9 mouse cellular contexts compared by ENCODE assay signal in genomic region chr2:52756691-52757090, GRCm38 (mm10). TPM values are rescaled to one million over a fixed set of nuclear protein-coding genes. Genes with fewer than 3 reads are reported as not detected.
DNase-seq lines count a peak whose midpoint lies in the region; ATAC-seq and TF ChIP-seq lines count a peak whose summit lies in the region.
"Had no signal": no experiment of that assay in that cellular context is flagged by ENCODE, and none has a peak within 500 bp of the region (broad histone marks: within the 10 kb centered on the region; RNA-seq: fewer than 3 reads in every experiment).

No protein-coding gene starts in this region.

- no peaks in the 10 kb centered on the region for H3K27me3 ChIP-seq in kidney, embryonic 15.5 days
- no peaks in the 10 kb centered on the region for H3K27me3 ChIP-seq in MEL (ENCODE audit: control insufficient read depth in 1 of 2, insufficient read depth in 2 of 2, low read length in 2 of 2)
- H3K27me3 ChIP-seq: liver, embryonic 13.5 days had no signal

- H3K27ac ChIP-seq in kidney, embryonic 15.5 days = no peak overlapping the region
- H3K27ac ChIP-seq in MEL (ENCODE audit: control insufficient read depth, low read depth, low read length) = no peak overlapping the region
- H3K27ac ChIP-seq: liver, embryonic 13.5 days had no signal

- no peak for TF ChIP-seq POLR2A in MEL (IDR thresholded peaks at IDR 0.05; ENCODE audit: control insufficient read depth in 1 of 2, insufficient read depth in 1 of 2, low read depth in 1 of 2, low read length in 2 of 2, poor library complexity in 1 of 2)

- ATAC-seq in kidney, embryonic 15.5 days (replicated peaks; ENCODE audit: low FRiP score) = no peak

- H3K4me3 ChIP-seq in kidney, embryonic 15.5 days (replicated peaks) = no peak overlapping the region
- H3K4me3 ChIP-seq in MEL (ENCODE audit: control insufficient read depth in 1 of 2, insufficient read depth in 1 of 2, low read depth in 2 of 2, low read length in 2 of 2) = no peak overlapping the region
- H3K4me3 ChIP-seq: liver, embryonic 13.5 days had no signal

- TF ChIP-seq EP300 in MEL (IDR thresholded peaks at IDR 0.05; ENCODE audit: low read depth in 1 of 2, low read length in 2 of 2) = no peak

- H3K9ac ChIP-seq in kidney, embryonic 15.5 days = no peak overlapping the region
- H3K9ac ChIP-seq in MEL (ENCODE audit: control insufficient read depth, low read depth, low read length, poor library complexity, severe bottlenecking) = no peak overlapping the region
- H3K9ac ChIP-seq: liver, embryonic 13.5 days had no signal

- TF ChIP-seq RAD21 in MEL (IDR thresholded peaks at IDR 0.05; ENCODE audit: low read depth, low read length) = peak; percentile 96

- no peaks in the 10 kb centered on the region for H3K36me3 ChIP-seq in kidney, embryonic 15.5 days
- no peaks in the 10 kb centered on the region; a peak in 1 of 4 replicates for H3K36me3 ChIP-seq in MEL (ENCODE audit: control insufficient read depth in 1 of 2, insufficient read depth in 2 of 2, low read length in 2 of 2)
- H3K36me3 ChIP-seq: liver, embryonic 13.5 days had no signal

- WGBS in kidney, embryonic 15.5 days = 13% methylated on average over 3 of the region's 3 CpGs

- no peaks in the 10 kb centered on the region for H3K4me1 ChIP-seq in kidney, embryonic 15.5 days
- H3K4me1 ChIP-seq in MEL (ENCODE audit: control insufficient read depth in 1 of 2, insufficient read depth in 2 of 2, low read length in 2 of 2) = no peaks in the 10 kb centered on the region
- H3K4me1 ChIP-seq: liver, embryonic 13.5 days had no signal

- peak; percentile 43 for DNase-seq in adrenal gland, postnatal 14 days
- DNase-seq in adrenal gland, postnatal 4 days (ENCODE audit: low spot score in 2 of 2) = no peak
- peak; percentile 28 for DNase-seq in kidney, postnatal 14 days
- peak; percentile 69 for DNase-seq in MEL (ENCODE audit: low read depth, low spot score)
- DNase-seq in forelimb bud, embryonic 11.5 days (ENCODE audit: low read depth, low spot score) = peak; percentile 48
- peak; percentile 62 for DNase-seq in retina, postnatal 1 day
- DNase-seq in ovary, adult 18-20 months (ENCODE audit: low spot score) = no peak
- DNase-seq: liver, embryonic 13.5 days had no signal

- no peaks in the 10 kb centered on the region for H3K9me3 ChIP-seq in kidney, embryonic 15.5 days (replicated peaks)
- H3K9me3 ChIP-seq in MEL (replicated peaks; ENCODE audit: insufficient read depth, low read length) = no peaks in the 10 kb centered on the region
- H3K9me3 ChIP-seq: liver, embryonic 13.5 days had no signal

- TF ChIP-seq CTCF in MEL (IDR thresholded peaks at IDR 0.05 in 2 of 3, conservative IDR thresholded peaks at IDR 0.05 in 1 of 3; ENCODE audit: control insufficient read depth in 1 of 3, insufficient read depth in 1 of 3, low read depth in 2 of 3, low read length in 3 of 3, poor library complexity in 1 of 3, severe bottlenecking in 1 of 3) = peak; percentile 20 to 86 (median 74); a peak in 4 of 6 replicates

- no peaks in the 10 kb centered on the region for H3K79me2 ChIP-seq in MEL (ENCODE audit: control insufficient read depth, insufficient read depth, low read length, poor library complexity)

- no peak overlapping the region for H3K4me2 ChIP-seq in kidney, embryonic 15.5 days
- H3K4me2 ChIP-seq: liver, embryonic 13.5 days had no signal

TF ChIP-seq in MEL, 35 proteins besides CTCF, POLR2A, EP300 and RAD21:
- peak; percentile 70 for TF ChIP-seq SMC3 (IDR thresholded peaks at IDR 0.05; ENCODE audit: low read depth, low read length)
- no peak for TF ChIP-seq HCFC1 (IDR thresholded peaks at IDR 0.05; ENCODE audit: low read depth, low read length)
- TF ChIP-seq ZC3H11A (IDR thresholded peaks at IDR 0.05; ENCODE audit: low read depth, low read length) = peak; percentile 67
- TF ChIP-seq ZNF384 (IDR thresholded peaks at IDR 0.05; ENCODE audit: low read depth, low read length) = peak; percentile 34; the same call in 1 of the 2 replicates

RNA-seq across cellular contexts. Expression of gene Stam2, which starts 14.6 kb away (rescaled TPM):
- total RNA-seq in adrenal gland, postnatal 14 days (2021) = 30.0 and 31.1 TPM in 2 replicates
- 10 to 100 TPM; 38.5 TPM for total RNA-seq in adrenal gland, postnatal 4 days (2021)
- polyA plus RNA-seq in kidney, embryonic 15.5 days (2015; fragmentation: Nextera tagmentation; extraction: Ambion mirVana) = 34.9 and 37.5 TPM in 2 replicates
- 8.3 and 8.9 TPM in 2 replicates for total RNA-seq in MEL (2012; rRNA removed)
- polyA plus RNA-seq in MEL (2012; ENCODE audit: insufficient read depth in 1 of 2, insufficient read length in 2 of 2, low read depth in 1 of 2, low replicate concordance in 2 of 2, missing spikeins in 1 of 2) = 10 to 100 TPM in 1 of 2 experiments, not detected in 1; 11.5 TPM

Comparison
In these comparisons a context has a peak if more than half of its experiments do, and no peak if none do; other contexts are left out.
1. DNase-seq: peak in adrenal gland, postnatal 14 days (single experiment), kidney, postnatal 14 days (single experiment), MEL (single experiment), forelimb bud, embryonic 11.5 days (single experiment) and retina, postnatal 1 day (single experiment); none in adrenal gland, postnatal 4 days (0 of 2) and ovary, adult 18-20 months (single experiment).